ENCODE assay signal across 12 mouse cellular contexts in the genomic region with DNA sequence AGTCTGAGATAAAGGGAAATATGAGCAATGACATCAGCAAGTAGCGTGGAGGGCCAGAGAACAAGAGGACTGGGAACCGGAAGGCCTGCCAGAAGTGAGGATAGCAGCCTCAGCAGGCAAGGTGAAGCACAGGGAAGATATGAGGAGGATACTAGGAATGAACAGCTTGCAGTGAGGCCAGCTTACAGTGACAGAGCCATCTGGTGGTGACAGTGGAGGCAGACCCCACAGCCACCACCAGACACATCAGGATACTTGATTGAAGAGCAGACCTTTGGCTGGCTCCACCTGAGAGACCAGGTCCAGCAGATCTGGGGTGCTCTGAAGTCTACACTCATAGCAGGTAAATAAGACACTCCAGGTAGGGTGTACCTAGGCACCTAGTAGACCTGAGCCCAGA. TPM values are rescaled to one million over a fixed set of nuclear protein-coding genes. Genes with fewer than 3 reads are reported as not detected.
DNase-seq lines count a peak whose midpoint lies in the region; ATAC-seq and TF ChIP-seq lines count a peak whose summit lies in the region.
"Had no signal": no experiment of that assay in that cellular context is flagged by ENCODE, and none has a peak within 500 bp of the region (broad histone marks: within the 10 kb centered on the region; RNA-seq: fewer than 3 reads in every experiment).

No protein-coding gene starts in this region.

- no peak overlapping the region for H3K9ac ChIP-seq in intestine, postnatal 0 days (ENCODE audit: low read depth, low read length)
- H3K9ac ChIP-seq in intestine, embryonic 15.5 days = no peak overlapping the region
- H3K9ac ChIP-seq in midbrain, embryonic 14.5 days (replicated peaks; ENCODE audit: low read length) = no peak overlapping the region
- H3K9ac ChIP-seq: lung, embryonic 15.5 days had no signal

- no peaks in the 10 kb centered on the region for H3K9me3 ChIP-seq in intestine, postnatal 0 days (ENCODE audit: control insufficient read depth)
- H3K9me3 ChIP-seq in intestine, embryonic 15.5 days = no peaks in the 10 kb centered on the region
- H3K9me3 ChIP-seq in midbrain, embryonic 14.5 days (ENCODE audit: control insufficient read depth, low read length) = no peaks in the 10 kb centered on the region
- no peaks in the 10 kb centered on the region for H3K9me3 ChIP-seq in midbrain, embryonic 10.5 days (replicated peaks)
- H3K9me3 ChIP-seq: lung, embryonic 15.5 days had no signal

- DNase-seq in midbrain, embryonic 14.5 days = peak; percentile 64
- no peak for DNase-seq in midbrain, embryonic 10.5 days (ENCODE audit: low spot score)
- peak; percentile 49 to 53 for DNase-seq in cerebellum, adult 2 months
- peak; percentile 21 for DNase-seq in right cerebral cortex, postnatal 25 days
- DNase-seq in ovary, postnatal 10 days (ENCODE audit: low spot score) = no peak
- DNase-seq: gastrocnemius, postnatal 36 days; kidney, postnatal 25 days had no signal

- 92% methylated on average over 2 of the region's 2 CpGs for WGBS in intestine, postnatal 0 days
- WGBS in intestine, embryonic 15.5 days = 80% methylated on average over 2 of the region's 2 CpGs
- WGBS in midbrain, embryonic 14.5 days = 90% methylated on average over 2 of the region's 2 CpGs
- WGBS in midbrain, embryonic 10.5 days = 78% methylated on average over 2 of the region's 2 CpGs
- 50% methylated on average over 2 of the region's 2 CpGs for whole genome bisulfite sequencing in cerebellum, adult 2 months

- no peak overlapping the region for H3K4me3 ChIP-seq in intestine, postnatal 0 days (ENCODE audit: low read depth, low read length)
- H3K4me3 ChIP-seq in intestine, embryonic 15.5 days (replicated peaks) = no peak overlapping the region
- H3K4me3 ChIP-seq in midbrain, embryonic 14.5 days (replicated peaks; ENCODE audit: low read depth, low read length) = no peak overlapping the region
- no peak overlapping the region for H3K4me3 ChIP-seq in midbrain, embryonic 10.5 days
- no peak overlapping the region for H3K4me3 ChIP-seq in cerebellum, adult 2 months (replicated peaks; ENCODE audit: insufficient read depth, low read depth, low read length)
- H3K4me3 ChIP-seq: lung, embryonic 15.5 days had no signal

- no peak for TF ChIP-seq POLR2A in cerebellum, adult 2 months (IDR thresholded peaks at IDR 0.05; ENCODE audit: borderline replicate concordance, insufficient read depth, low read length)

- no peaks in the 10 kb centered on the region for H3K4me1 ChIP-seq in intestine, postnatal 0 days (replicated peaks; ENCODE audit: control insufficient read depth, insufficient read depth, low read length)
- no peaks in the 10 kb centered on the region for H3K4me1 ChIP-seq in intestine, embryonic 15.5 days (replicated peaks)
- no peaks in the 10 kb centered on the region for H3K4me1 ChIP-seq in midbrain, embryonic 14.5 days (ENCODE audit: control insufficient read depth, insufficient read depth, low read length)
- H3K4me1 ChIP-seq in midbrain, embryonic 10.5 days = no peaks in the 10 kb centered on the region
- peaks cover 8% of the 10 kb centered on the region for H3K4me1 ChIP-seq in cerebellum, adult 2 months (ENCODE audit: control insufficient read depth, insufficient read depth, low read length)
- H3K4me1 ChIP-seq: lung, embryonic 15.5 days had no signal

- H3K36me3 ChIP-seq in intestine, postnatal 0 days (ENCODE audit: control insufficient read depth, insufficient read depth) = no peaks in the 10 kb centered on the region
- H3K36me3 ChIP-seq in intestine, embryonic 15.5 days = no peaks in the 10 kb centered on the region
- H3K36me3 ChIP-seq in midbrain, embryonic 14.5 days (ENCODE audit: control insufficient read depth, insufficient read depth, low read length) = no peaks in the 10 kb centered on the region
- no peaks in the 10 kb centered on the region for H3K36me3 ChIP-seq in midbrain, embryonic 10.5 days
- H3K36me3 ChIP-seq: lung, embryonic 15.5 days had no signal

- H3K4me2 ChIP-seq in intestine, postnatal 0 days (replicated peaks; ENCODE audit: low read depth) = no peak overlapping the region
- H3K4me2 ChIP-seq in intestine, embryonic 15.5 days (replicated peaks) = no peak overlapping the region
- H3K4me2 ChIP-seq in midbrain, embryonic 14.5 days (ENCODE audit: low read length) = no peak overlapping the region
- H3K4me2 ChIP-seq: lung, embryonic 15.5 days had no signal

- ATAC-seq in intestine, postnatal 0 days = no peak
- no peak for ATAC-seq in intestine, embryonic 15.5 days
- ATAC-seq in midbrain, embryonic 14.5 days (ENCODE audit: low FRiP score, low TSS enrichment) = no peak

- H3K27ac ChIP-seq in intestine, postnatal 0 days (ENCODE audit: low read depth, low read length) = no peak overlapping the region
- H3K27ac ChIP-seq in intestine, embryonic 15.5 days = no peak overlapping the region
- H3K27ac ChIP-seq in midbrain, embryonic 14.5 days (replicated peaks; ENCODE audit: low read depth, low read length) = no peak overlapping the region
- no peak overlapping the region for H3K27ac ChIP-seq in midbrain, embryonic 10.5 days (replicated peaks)
- no peak overlapping the region for H3K27ac ChIP-seq in cerebellum, adult 2 months (ENCODE audit: insufficient read depth, low read length)
- H3K27ac ChIP-seq: lung, embryonic 15.5 days had no signal

- peak; percentile 76 for TF ChIP-seq CTCF in intestine, postnatal 0 days (IDR thresholded peaks at IDR 0.05; ENCODE audit: low read depth)
- peak; percentile 67 for TF ChIP-seq CTCF in cerebellum, adult 2 months (IDR thresholded peaks at IDR 0.05; ENCODE audit: borderline replicate concordance, insufficient read depth, low read depth, low read length)

- no peaks in the 10 kb centered on the region for H3K27me3 ChIP-seq in intestine, postnatal 0 days (replicated peaks; ENCODE audit: control insufficient read depth, insufficient read depth, low read length)
- no peaks in the 10 kb centered on the region for H3K27me3 ChIP-seq in intestine, embryonic 15.5 days (replicated peaks)
- no peaks in the 10 kb centered on the region for H3K27me3 ChIP-seq in midbrain, embryonic 14.5 days (ENCODE audit: control insufficient read depth, insufficient read depth, low read length)
- H3K27me3 ChIP-seq in midbrain, embryonic 10.5 days (ENCODE audit: low read depth, poor library complexity, severe bottlenecking) = no peaks in the 10 kb centered on the region
- H3K27me3 ChIP-seq in cerebellum, adult 2 months (ENCODE audit: control insufficient read depth, insufficient read depth, low read length) = no peaks in the 10 kb centered on the region
- H3K27me3 ChIP-seq: lung, embryonic 15.5 days had no signal

RNA-seq across cellular contexts. Expression of a gene that starts 15.7 kb away (rescaled TPM):
- not detected in 2 replicates for polyA plus RNA-seq in intestine, postnatal 0 days (2015; fragmentation: Nextera tagmentation; extraction: Ambion mirVana)
- not detected in 2 replicates for polyA plus RNA-seq in intestine, embryonic 15.5 days (2015; fragmentation: Nextera tagmentation; extraction: Ambion mirVana)
- polyA plus RNA-seq in midbrain, embryonic 14.5 days (2014; fragmentation: Nextera tagmentation; extraction: Ambion mirVana) = not detected in 2 replicates
- not detected in 2 replicates for polyA plus RNA-seq in midbrain, embryonic 10.5 days (2016; fragmentation: Nextera tagmentation; extraction: Ambion mirVana)
- not detected in 2 replicates for polyA plus RNA-seq in cerebellum, adult 2 months (2012; rRNA removed)
- polyA plus RNA-seq: embryonic facial prominence, embryonic 11.5 days; lung, embryonic 15.5 days; thymus, postnatal 0 days had no signal

RNA-seq across cellular contexts. Expression of a gene that starts 31.1 kb away (rescaled TPM):
- 63.5 and 66.1 TPM in 2 replicates for polyA plus RNA-seq in intestine, postnatal 0 days (2015; fragmentation: Nextera tagmentation; extraction: Ambion mirVana)
- 165 and 179 TPM in 2 replicates for polyA plus RNA-seq in intestine, embryonic 15.5 days (2015; fragmentation: Nextera tagmentation; extraction: Ambion mirVana)
- polyA plus RNA-seq in midbrain, embryonic 14.5 days (2014; fragmentation: Nextera tagmentation; extraction: Ambion mirVana) = 144 and 154 TPM in 2 replicates
- polyA plus RNA-seq in midbrain, embryonic 10.5 days (2016; fragmentation: Nextera tagmentation; extraction: Ambion mirVana) = 244 and 271 TPM in 2 replicates
- 43.8 and 45.9 TPM in 2 replicates for polyA plus RNA-seq in cerebellum, adult 2 months (2012; rRNA removed)

RNA-seq across cellular contexts. Expression of a gene that starts 51.7 kb away (rescaled TPM):
- polyA plus RNA-seq in intestine, postnatal 0 days (2015; fragmentation: Nextera tagmentation; extraction: Ambion mirVana) = 155 and 156 TPM in 2 replicates
- 107 and 114 TPM in 2 replicates for polyA plus RNA-seq in intestine, embryonic 15.5 days (2015; fragmentation: Nextera tagmentation; extraction: Ambion mirVana)
- 78.3 and 79.9 TPM in 2 replicates for polyA plus RNA-seq in midbrain, embryonic 14.5 days (2014; fragmentation: Nextera tagmentation; extraction: Ambion mirVana)
- 86.7 and 96.9 TPM in 2 replicates for polyA plus RNA-seq in midbrain, embryonic 10.5 days (2016; fragmentation: Nextera tagmentation; extraction: Ambion mirVana)
- polyA plus RNA-seq in cerebellum, adult 2 months (2012; rRNA removed) = 113 and 123 TPM in 2 replicates

Comparison
In these comparisons a context has a peak if more than half of its experiments do, and no peak if none do; other contexts are left out.
1. DNase-seq: peak in midbrain, embryonic 14.5 days (single experiment), cerebellum, adult 2 months (2 of 2) and right cerebral cortex, postnatal 25 days (single experiment); none in midbrain, embryonic 10.5 days (single experiment) and ovary, postnatal 10 days (single experiment).